Mouse (Mus musculus): ENCODE results near the gene P2rx7.

- TF ChIP-seq CTCF (IDR thresholded peaks at IDR 0.05; ENCODE audit: insufficient read depth, low read length) (no peak), POLR2A (IDR thresholded peaks at IDR 0.05; ENCODE audit: borderline replicate concordance, extremely low read depth, low read depth, low read length) (no peak)
These were observed 36.2 kb downstream of the P2rx7 start for GRCm38 (mm10) chr5:122679881-122680280.
